Mouse (Mus musculus) megakaryocyte, embryonic 14.5 days (primary cell): ENCODE data around the gene Mrps24. TPM values are rescaled to one million over a fixed set of nuclear protein-coding genes. Genes with fewer than 3 reads are reported as not detected.
A peak's percentile ranks its signal among the peaks of the same experiment; 100 is the strongest.

Experiments used
- H3K27me3 ChIP-seq: replicated peaks from 2 replicates; pipeline ENCODE3; 2012; ENCODE audit warnings: inconsistent platforms
- H3K36me3 ChIP-seq: replicated peaks from 2 replicates; pipeline ENCODE3; 2012; ENCODE audit warnings: low read length, inconsistent platforms, mixed read lengths
- H3K4me1 ChIP-seq: 2 replicates; pipeline ENCODE4 v1.6.1; 2012; ENCODE audit warnings: inconsistent platforms
- H3K4me3 ChIP-seq: replicated peaks from 2 replicates; pipeline ENCODE3; 2012; ENCODE audit warnings: moderate library complexity, mild to moderate bottlenecking, inconsistent platforms
- H3K9me3 ChIP-seq: 2 replicates; pipeline ENCODE4 v1.6.1; 2012; ENCODE audit warnings: inconsistent platforms
- FLI1 ChIP-seq: IDR thresholded peaks from 2 replicates; pipeline ENCODE4 v1.6.1; 2012; ENCODE audit warnings: low read length, inconsistent platforms, mixed read lengths
- GATA1 ChIP-seq: IDR thresholded peaks from 3 replicates; pipeline ENCODE4 v1.6.1; 2012; ENCODE audit warnings: mixed read lengths, low read length, inconsistent platforms, borderline replicate concordance
- polyA plus RNA-seq: library from polyadenylated mRNA; stranded (reverse); fragments of >175 nt; gene quantifications from 2 replicates; pipeline ENCODE4 v1.2.3, GENCODE M21; 2012; ENCODE audit warnings: low replicate concordance; ENCODE audit not compliant: insufficient read depth

The Mrps24 gene
- polyA plus RNA-seq, 1 experiment = 222 TPM

DNA sequence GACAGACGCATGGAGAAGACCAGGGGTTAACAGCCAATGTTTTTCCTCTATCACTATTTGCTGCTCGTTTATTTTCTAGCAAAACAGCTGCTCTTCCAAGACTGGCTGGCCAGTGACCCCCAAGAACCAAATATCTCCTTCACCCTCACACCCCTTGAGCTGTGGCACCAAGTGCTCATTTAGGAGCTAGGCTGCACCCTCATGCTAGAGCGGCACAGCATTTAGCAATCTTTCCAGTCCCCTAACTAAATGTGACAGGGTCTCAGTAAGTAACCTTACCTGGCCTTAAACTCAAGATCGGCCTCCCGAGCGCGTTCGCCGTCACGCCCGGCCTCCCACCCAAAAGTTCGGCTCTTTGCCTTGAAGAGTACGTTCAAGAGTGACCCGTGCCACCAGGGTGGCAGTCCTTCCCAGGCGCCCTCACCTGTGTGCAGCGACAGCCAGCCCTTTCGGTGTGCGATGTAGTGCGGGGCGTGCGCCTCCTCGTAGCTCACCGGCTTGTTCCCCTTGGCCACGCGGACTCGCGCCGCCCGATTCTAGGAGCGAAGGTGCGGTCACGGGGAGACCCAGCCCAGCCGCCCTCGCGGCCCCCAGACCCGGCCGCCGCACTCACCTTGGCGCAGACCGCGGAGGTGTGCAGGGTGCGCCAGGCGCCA is 8.5 kb downstream of the Mrps24 start:
- Histone ChIP-seq H3K9me3 (no peaks in the 10 kb centered on the region), H3K4me1 (peaks cover 45% of the 10 kb centered on the region), H3K4me3 (peak overlapping the region; percentile 100), H3K36me3 (peaks cover 36% of the 10 kb centered on the region), H3K27me3 (no peaks in the 10 kb centered on the region)
- TF ChIP-seq GATA1 (no peak), FLI1 (no peak)

- H3K27me3 ChIP-seq = no peaks in the 10 kb centered on the region
- H3K4me1 ChIP-seq = peaks cover 38% of the 10 kb centered on the region
- H3K4me3 ChIP-seq = peak overlapping the region; percentile 100
- TF ChIP-seq FLI1 (no peak), GATA1 (no peak)
- no peaks in the 10 kb centered on the region for H3K9me3 ChIP-seq
- H3K36me3 ChIP-seq = peaks cover 34% of the 10 kb centered on the region
Observed at GRCm38 (mm10) chr11:5705972-5706371, 9.5 kb downstream of the Mrps24 start.

- H3K36me3 ChIP-seq = peaks cover 34% of the 10 kb centered on the region
- H3K27me3 ChIP-seq = no peaks in the 10 kb centered on the region
- no peak overlapping the region for H3K4me3 ChIP-seq
- peaks cover 31% of the 10 kb centered on the region for H3K4me1 ChIP-seq
- no peak for TF ChIP-seq GATA1
- no peak for TF ChIP-seq FLI1
- H3K9me3 ChIP-seq = no peaks in the 10 kb centered on the region
Observed at GRCm38 (mm10) chr11:5703341-5703740, 12.1 kb downstream of the Mrps24 start.

DNA sequence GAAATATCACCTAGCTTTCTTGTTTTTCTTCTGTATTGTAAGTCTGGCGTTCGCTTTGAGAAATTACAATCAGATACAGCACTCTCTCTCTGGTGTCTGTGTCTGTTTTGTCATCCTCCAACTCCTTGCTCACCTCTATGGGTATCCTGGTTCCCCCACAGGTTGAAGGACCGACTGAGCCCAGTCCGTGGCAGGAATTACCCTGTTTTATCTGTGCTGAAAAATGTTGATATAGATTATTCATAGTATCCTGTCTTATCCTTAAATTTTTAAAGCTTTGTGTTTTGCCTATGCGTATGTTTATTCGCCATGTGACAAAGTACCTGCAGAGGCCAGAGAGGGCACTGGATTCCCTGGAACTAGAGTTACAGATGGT is 12.5 kb downstream of the Mrps24 start:
- no peaks in the 10 kb centered on the region for H3K27me3 ChIP-seq
- H3K4me1 ChIP-seq = peaks cover 27% of the 10 kb centered on the region
- no peak for TF ChIP-seq GATA1
- no peak for TF ChIP-seq FLI1
- no peaks in the 10 kb centered on the region for H3K9me3 ChIP-seq
- H3K4me3 ChIP-seq = no peak overlapping the region
- peaks cover 34% of the 10 kb centered on the region for H3K36me3 ChIP-seq

DNA sequence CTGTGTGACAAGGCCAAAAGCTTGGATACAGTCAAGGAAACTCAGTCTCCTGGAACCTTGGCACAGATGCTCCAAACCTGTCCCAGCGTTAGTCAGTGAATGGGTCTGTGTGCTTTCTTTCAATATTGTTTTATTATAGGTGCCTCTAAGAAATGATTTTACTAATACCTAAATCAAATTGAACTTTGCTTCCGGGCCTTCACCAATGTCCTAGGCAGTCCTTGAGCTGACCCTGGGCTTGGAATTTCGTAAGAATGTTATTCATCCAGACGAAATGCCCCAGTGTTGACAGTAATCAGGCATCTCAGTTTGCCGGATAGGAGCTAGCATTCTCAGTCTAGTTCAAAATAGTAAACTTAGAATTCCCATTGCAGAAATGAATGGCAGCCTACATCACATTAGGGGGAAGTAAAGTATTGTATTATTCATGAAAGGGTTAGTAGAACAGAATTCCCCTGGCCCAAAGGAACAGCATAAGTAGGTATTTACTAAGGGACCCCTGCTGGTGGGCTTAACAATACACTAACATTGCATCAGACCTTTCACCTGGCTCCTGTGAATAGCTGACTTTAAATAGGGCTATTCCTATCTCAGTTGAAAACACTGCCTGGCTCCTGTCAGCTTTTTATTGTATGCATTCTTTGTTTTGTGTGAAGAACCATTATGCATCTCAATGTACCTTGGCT is 13.1 kb downstream of the Mrps24 start:
- no peaks in the 10 kb centered on the region for H3K27me3 ChIP-seq
- H3K9me3 ChIP-seq = no peaks in the 10 kb centered on the region
- no peak overlapping the region for H3K4me3 ChIP-seq
- peaks cover 34% of the 10 kb centered on the region for H3K36me3 ChIP-seq
- TF ChIP-seq FLI1 = no peak
- TF ChIP-seq GATA1 = no peak
- H3K4me1 ChIP-seq = peaks cover 27% of the 10 kb centered on the region

- Histone ChIP-seq H3K36me3 (peaks cover 34% of the 10 kb centered on the region), H3K27me3 (no peaks in the 10 kb centered on the region), H3K9me3 (no peaks in the 10 kb centered on the region), H3K4me3 (no peak overlapping the region), H3K4me1 (peaks cover 26% of the 10 kb centered on the region)
- no peak for TF ChIP-seq FLI1
Observed at GRCm38 (mm10) chr11:5701821-5702220, 13.7 kb downstream of the Mrps24 start.

- Histone ChIP-seq H3K9me3 (no peaks in the 10 kb centered on the region), H3K27me3 (no peaks in the 10 kb centered on the region), H3K36me3 (peaks cover 34% of the 10 kb centered on the region), H3K4me1 (peaks cover 21% of the 10 kb centered on the region), H3K4me3 (no peak overlapping the region)
- TF ChIP-seq FLI1 = no peak
- no peak for TF ChIP-seq GATA1
Observed at GRCm38 (mm10) chr11:5701300-5701699, 14.2 kb downstream of the Mrps24 start.

DNA sequence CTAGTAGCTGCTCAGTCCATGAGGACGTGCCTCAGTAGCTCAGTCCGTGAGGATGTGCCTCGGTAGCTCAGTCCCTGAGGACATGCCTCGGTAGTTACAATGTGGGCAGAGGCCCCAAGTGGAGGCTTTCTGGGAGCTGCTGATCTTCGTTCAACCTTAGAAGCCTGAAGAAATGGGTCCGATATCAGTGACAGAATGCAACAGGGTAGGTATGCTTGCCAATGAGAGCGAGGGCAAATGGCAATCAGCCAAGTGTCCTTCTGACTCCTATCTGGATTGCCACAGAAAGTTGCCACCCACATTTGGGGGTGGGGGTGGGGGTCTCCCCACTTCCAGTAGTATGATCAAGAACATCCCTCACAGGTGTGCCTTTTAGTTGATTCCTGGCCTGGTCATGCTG is 14.7 kb downstream of the Mrps24 start:
- H3K36me3 ChIP-seq = peaks cover 30% of the 10 kb centered on the region
- no peaks in the 10 kb centered on the region for H3K9me3 ChIP-seq
- no peak overlapping the region for H3K4me3 ChIP-seq
- H3K4me1 ChIP-seq = peaks cover 16% of the 10 kb centered on the region
- TF ChIP-seq GATA1 (no peak), FLI1 (no peak)
- no peaks in the 10 kb centered on the region for H3K27me3 ChIP-seq

DNA sequence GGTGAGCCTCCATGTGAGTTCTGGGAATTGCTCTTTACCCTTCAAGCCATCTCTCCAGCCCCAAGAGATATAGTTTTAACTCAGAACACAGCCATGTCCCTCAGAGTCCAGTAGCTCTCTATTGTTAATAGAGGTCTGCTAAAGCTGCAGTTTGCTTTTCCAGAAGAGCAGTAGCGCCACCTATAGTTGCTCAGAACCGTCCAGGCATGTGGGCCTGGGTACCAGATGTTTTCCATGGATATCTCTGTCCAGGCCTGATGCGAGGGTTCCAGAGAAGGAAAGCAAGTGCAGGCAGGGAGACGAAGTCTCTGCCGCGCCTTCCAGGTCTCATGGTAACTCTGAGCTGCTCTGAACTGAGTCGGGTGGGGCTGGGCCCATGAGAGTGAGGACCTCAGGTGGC is 23.7 kb downstream of the Mrps24 start:
- no peaks in the 10 kb centered on the region for H3K9me3 ChIP-seq
- no peak overlapping the region for H3K4me3 ChIP-seq
- TF ChIP-seq GATA1 (no peak), FLI1 (no peak)
- no peaks in the 10 kb centered on the region for H3K36me3 ChIP-seq
- peaks cover 32% of the 10 kb centered on the region for H3K4me1 ChIP-seq
- peaks cover 2% of the 10 kb centered on the region for H3K27me3 ChIP-seq

DNA sequence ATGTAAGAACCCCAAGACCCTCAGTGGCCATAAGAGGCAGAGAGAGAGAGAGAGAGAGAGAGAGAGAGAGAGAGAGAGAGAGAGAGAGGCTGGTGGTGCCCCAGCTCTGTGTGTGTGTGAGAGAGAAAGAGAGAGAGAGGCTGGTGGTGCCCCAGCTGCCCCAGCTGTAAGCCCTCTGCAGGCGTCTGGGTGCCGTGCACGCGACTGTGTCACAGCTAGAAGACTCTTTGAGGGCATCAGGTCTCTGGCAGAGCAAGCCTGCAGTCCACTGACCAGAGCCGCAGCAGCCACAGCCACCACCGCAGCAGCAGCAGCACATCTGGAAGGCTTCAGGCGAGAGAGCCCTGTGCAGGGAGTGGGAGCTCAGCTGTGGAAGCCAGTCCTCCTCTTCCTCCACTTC is 31.2 kb downstream of the Mrps24 start:
- TF ChIP-seq FLI1 = no peak
- TF ChIP-seq GATA1 = no peak
- no peaks in the 10 kb centered on the region for H3K36me3 ChIP-seq
- no peak overlapping the region for H3K4me3 ChIP-seq
- peaks cover 6% of the 10 kb centered on the region for H3K27me3 ChIP-seq
- H3K4me1 ChIP-seq = peaks cover 45% of the 10 kb centered on the region
- no peaks in the 10 kb centered on the region for H3K9me3 ChIP-seq

DNA sequence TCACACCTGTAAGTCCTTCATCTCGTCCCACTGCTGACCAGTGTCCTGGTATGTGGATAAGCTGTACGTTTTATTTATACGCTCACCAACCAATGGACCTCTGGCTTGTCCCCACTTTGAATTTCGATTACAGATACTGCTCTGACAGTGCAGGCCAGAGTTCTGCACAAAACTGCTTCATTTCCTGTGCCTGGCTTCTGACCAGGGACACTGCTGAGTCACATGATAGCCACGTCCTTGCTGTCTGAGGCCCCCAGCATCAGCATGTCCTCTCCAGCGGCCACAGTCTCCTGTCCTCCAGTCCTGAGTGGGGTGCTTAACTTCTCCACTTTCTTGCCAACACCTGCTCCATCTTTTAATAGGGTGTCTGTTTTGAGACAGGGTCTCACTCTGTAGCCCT is 32.9 kb downstream of the Mrps24 start:
- no peaks in the 10 kb centered on the region for H3K36me3 ChIP-seq
- peaks cover 5% of the 10 kb centered on the region for H3K27me3 ChIP-seq
- peaks cover 36% of the 10 kb centered on the region for H3K4me1 ChIP-seq
- H3K4me3 ChIP-seq = peak overlapping the region; percentile 9
- TF ChIP-seq FLI1 (no peak), GATA1 (no peak)
- H3K9me3 ChIP-seq = no peaks in the 10 kb centered on the region

Other genes starting within 250 kb of the Mrps24 start
- 49.2 and 62.7 TPM in 2 replicates for gene Xbp1, start 195.0 kb downstream of the Mrps24 start, polyA plus RNA-seq
- gene Ccdc117, start 173.5 kb downstream of the Mrps24 start, polyA plus RNA-seq = 1.2 TPM in 1 of 2 replicates, not detected in the other
- gene Ankrd36, start 146.0 kb downstream of the Mrps24 start, polyA plus RNA-seq = 0.19 TPM in 1 of 2 replicates, not detected in the other
- gene Urgcp, start 46.7 kb upstream of the Mrps24 start, polyA plus RNA-seq = 6.8 and 10.2 TPM in 2 replicates
- gene Dbnl, start 72.8 kb upstream of the Mrps24 start, polyA plus RNA-seq = 63.4 and 117 TPM in 2 replicates
- not detected in 2 replicates for gene Pgam2, start 88.1 kb upstream of the Mrps24 start, polyA plus RNA-seq
- gene Polm, start 122.3 kb upstream of the Mrps24 start, polyA plus RNA-seq = 2.3 and 4.2 TPM in 2 replicates
- gene Aebp1, start 146.3 kb upstream of the Mrps24 start, polyA plus RNA-seq = 0.15 TPM in 1 of 2 replicates, not detected in the other
- 155 and 509 TPM in 2 replicates for gene Pold2, start 162.6 kb upstream of the Mrps24 start, polyA plus RNA-seq
- gene Myl7, start 183.1 kb upstream of the Mrps24 start, polyA plus RNA-seq = not detected in 2 replicates
- gene Gck, start 234.4 kb upstream of the Mrps24 start, polyA plus RNA-seq = 1.7 TPM in 1 of 2 replicates, not detected in the other
- 3.9 and 8.8 TPM in 2 replicates for gene Ykt6, start 240.0 kb upstream of the Mrps24 start, polyA plus RNA-seq